Mouse (Mus musculus) embryo, embryonic 10 days (tissue): ENCODE measurements around the gene Sv2b.

Experiments
- DNase-seq: peaks from one replicate; pipeline ENCODE4 v3.0.0-alpha.2; 2015; ENCODE audit warnings: low spot score

The Sv2b gene

DNA sequence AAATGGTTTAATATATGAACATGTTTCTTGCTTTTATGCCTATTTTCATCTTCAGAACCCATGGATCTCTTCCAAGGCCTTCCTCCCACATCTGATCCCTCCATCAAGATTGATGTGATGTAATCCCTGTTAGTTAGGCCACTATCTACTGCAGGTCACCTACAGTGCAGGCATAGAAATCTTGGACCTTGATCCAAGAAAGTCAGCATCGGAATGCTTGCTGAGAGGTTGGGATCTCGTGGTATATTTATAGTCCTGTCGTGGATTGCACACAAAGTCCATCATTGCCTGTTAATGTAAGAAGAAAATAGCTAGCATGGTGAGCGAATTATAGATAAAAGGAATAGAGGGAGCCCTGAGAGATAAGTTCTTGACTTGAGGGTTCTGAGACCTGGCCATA is 223.6 kb downstream of the Sv2b start:
- no peak for DNase-seq

DNA sequence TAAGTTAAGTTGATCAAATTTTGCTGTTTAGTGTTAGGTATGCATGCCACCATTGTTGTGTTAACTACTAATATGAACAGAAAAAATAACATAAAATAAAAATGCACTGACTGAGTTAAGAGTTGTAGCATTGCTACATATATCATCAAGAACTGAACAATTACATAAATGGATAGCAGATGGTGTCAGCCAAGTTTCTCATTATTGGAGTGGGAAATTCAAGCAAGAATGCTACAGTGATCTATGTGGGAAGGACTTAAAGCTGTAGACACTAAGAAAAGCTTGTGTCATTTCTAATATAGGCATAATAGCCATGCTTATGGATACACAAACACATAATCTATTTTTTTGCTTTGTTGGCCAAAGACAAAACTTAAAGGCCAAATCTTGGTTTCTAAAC is 228.9 kb downstream of the Sv2b start:
- DNase-seq, result no peak

DNA sequence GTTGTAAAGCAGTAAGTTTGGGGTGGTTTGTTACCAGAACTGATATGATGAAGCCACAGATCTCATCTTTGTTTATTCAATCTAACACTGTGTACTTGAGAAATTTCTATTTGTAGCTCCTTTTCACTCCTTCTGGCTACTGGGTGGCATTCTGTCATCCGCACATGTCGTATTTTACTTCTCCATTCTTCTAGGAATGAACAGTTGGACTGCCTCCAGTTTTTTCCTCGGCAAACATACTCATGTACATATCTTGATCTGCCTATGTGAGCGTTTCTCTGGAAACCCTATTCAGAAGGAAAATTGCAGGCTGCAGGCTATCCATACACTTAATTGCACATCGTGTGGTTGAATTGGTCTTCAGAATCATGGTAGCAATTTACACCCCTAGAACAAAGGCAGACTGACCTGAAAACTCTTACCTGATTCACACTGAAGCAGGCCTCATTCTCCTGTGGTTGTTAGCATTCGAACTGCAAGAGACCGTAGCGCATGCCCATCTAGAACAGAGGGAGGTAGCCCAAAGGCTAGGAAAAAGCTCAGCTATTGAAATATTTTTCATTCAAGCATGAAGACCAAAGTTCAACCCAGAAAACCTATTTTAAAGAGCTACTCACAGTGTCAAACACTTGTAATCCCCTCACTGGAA is 231.4 kb downstream of the Sv2b start:
- DNase-seq, result no peak
